Mouse (Mus musculus) heart, postnatal 14 days (tissue): Measurements from ENCODE around the gene Olfr851. TPM values are rescaled to one million over a fixed set of nuclear protein-coding genes. Genes with fewer than 3 reads are reported as not detected.

Source experiments
- DNase-seq, 2 experiments: peaks; one replicate each; pipeline ENCODE4 v3.0.0; 2021 to 2022
- intact Hi-C: fragments of 180-260 bp; cut with DNase I; formaldehyde crosslinking; loops from one replicate; pipeline ENCODE4 v1.15.1; 2025
- long read RNA-seq, 2 experiments: library from polyadenylated mRNA; stranded (forward); transcript quantifications; one replicate each; pipeline ENCODE4 v2.0.0; 2021
- total RNA-seq, 2 experiments: library from RNA; stranded (reverse); gene quantifications; 2 replicates each; pipeline ENCODE4 v1.2.3; 2021

The Olfr851 gene
- not detected for total RNA-seq
- long read RNA-seq, experiment 1, result 0 reads
- long read RNA-seq, experiment 2, result 0 reads

- intact Hi-C loops, result no loop called here
- DNase-seq, result no peak
Measured at GRCm38 (mm10) chr9:19492995-19493394, at the start of gene Olfr851. TSS of gene Olfr851 (plus strand) at chr9:19493295.

- no peak for DNase-seq
- intact Hi-C loops, result no loop called here
Measured at GRCm38 (mm10) chr9:19478148-19478547, 14.9 kb upstream of the Olfr851 start, which contains the start of gene Olfr850. TSS of gene Olfr850 (minus strand) at chr9:19478248.

GRCm38 (mm10) chr9:19540976-19541375 is 47.9 kb downstream of the Olfr851 start, which contains the start of gene Olfr853:
TSS of gene Olfr853 (minus strand) at chr9:19541076.
- intact Hi-C loops, result no loop called here
- no peak for DNase-seq

Other genes with a start within 250 kb of the Olfr851 start
- not detected for gene Olfr843, start 241.3 kb upstream of the Olfr851 start, total RNA-seq
- not detected for gene Olfr844, start 176.9 kb upstream of the Olfr851 start, total RNA-seq
- not detected for gene Olfr845, start 156.8 kb upstream of the Olfr851 start, total RNA-seq
- not detected for gene Olfr846, start 129.3 kb upstream of the Olfr851 start, total RNA-seq
- not detected for gene Olfr847, start 114.6 kb upstream of the Olfr851 start, total RNA-seq
- gene Olfr849, start 53.0 kb upstream of the Olfr851 start, total RNA-seq, result not detected
- not detected for gene Olfr850, start 15.0 kb upstream of the Olfr851 start, total RNA-seq
- not detected for gene Olfr853, start 47.8 kb downstream of the Olfr851 start, total RNA-seq
- gene Olfr854, start 74.1 kb downstream of the Olfr851 start, total RNA-seq, result not detected
- gene Olfr855, start 89.3 kb downstream of the Olfr851 start, total RNA-seq, result not detected
- gene Zfp317, start 128.8 kb downstream of the Olfr851 start, total RNA-seq, result 10 to 100 TPM; 12.6 to 13.3 TPM
- not detected for gene Olfr857, start 216.1 kb downstream of the Olfr851 start, total RNA-seq